Mouse (Mus musculus) liver, embryonic 12.5 days (tissue): ENCODE data around the gene Zfp119b. TPM values are rescaled to one million over a fixed set of nuclear protein-coding genes. Genes with fewer than 3 reads are reported as not detected.

ENCODE experiments used
- ATAC-seq: fragments of 200-750 bp; cut with Nextera tagmentation; 2 replicates; pipeline ENCODE4 v1.8.0; 2017; ENCODE audit warnings: moderate number of reproducible peaks, mild to moderate bottlenecking, moderate library complexity
- H3K27ac ChIP-seq: fragments of 300-500 bp; sonication (generic); 2 replicates; pipeline ENCODE4 v1.5.1; 2016; ENCODE audit warnings: mild to moderate bottlenecking
- H3K27me3 ChIP-seq: fragments of 300-500 bp; sonication (generic); replicated peaks from 2 replicates; pipeline ENCODE4 v1.6.1; 2016; ENCODE audit warnings: mild to moderate bottlenecking, moderate library complexity
- H3K36me3 ChIP-seq: fragments of 300-500 bp; sonication (generic); 2 replicates; pipeline ENCODE4 v1.6.1; 2016; ENCODE audit warnings: mild to moderate bottlenecking, moderate library complexity
- H3K4me1 ChIP-seq: fragments of 300-500 bp; sonication (generic); 2 replicates; pipeline ENCODE4 v1.6.1; 2016
- H3K4me2 ChIP-seq: fragments of 300-500 bp; sonication (generic); 2 replicates; pipeline ENCODE4 v1.6.1; 2016; ENCODE audit warnings: mild to moderate bottlenecking, moderate library complexity
- H3K4me3 ChIP-seq: fragments of 300-500 bp; sonication (generic); 2 replicates; pipeline ENCODE4 v1.5.1; 2016; ENCODE audit warnings: mild to moderate bottlenecking, moderate library complexity
- H3K9ac ChIP-seq: fragments of 300-500 bp; sonication (generic); 2 replicates; pipeline ENCODE4 v1.6.1; 2016; ENCODE audit warnings: mild to moderate bottlenecking, moderate library complexity
- H3K9me3 ChIP-seq: fragments of 300-500 bp; sonication (generic); replicated peaks from 2 replicates; pipeline ENCODE4 v1.6.1; 2016; ENCODE audit warnings: mild to moderate bottlenecking, moderate library complexity
- WGBS: fragments of 180-500 bp; shearing (Covaris S2); methylation state at CpG from one replicate; pipeline ENCODE4 v1.1.7; 2016; ENCODE audit not compliant: insufficient replicate concordance; 5-methylcytosine and 5-hydroxymethylcytosine counted together
- polyA plus RNA-seq: library from polyadenylated mRNA; unstranded; fragments of >200 nt; fragmentation: Nextera tagmentation; extraction: Ambion mirVana; gene quantifications from 2 replicates; pipeline ENCODE4 v1.2.1, GENCODE M21; 2016

Zfp119b gene
- polyA plus RNA-seq, 1 experiment from 2014 or later = 2.5 TPM

- H3K27me3 ChIP-seq = peaks cover 20% of the 10 kb centered on the region
- H3K4me3 ChIP-seq = no peak overlapping the region
- H3K27ac ChIP-seq = no peak overlapping the region
- H3K9me3 ChIP-seq = no peaks in the 10 kb centered on the region
- H3K4me2 ChIP-seq = no peak overlapping the region
- ATAC-seq = no peak
- no peak overlapping the region for H3K9ac ChIP-seq
- peaks cover 78% of the 10 kb centered on the region for H3K36me3 ChIP-seq
- WGBS = 78% methylated on average over 9 of the region's 9 CpGs
- peaks cover 16% of the 10 kb centered on the region for H3K4me1 ChIP-seq
Measured at GRCm38 (mm10) chr17:55964996-55965395, 15.7 kb upstream of the Zfp119b start.

- Histone ChIP-seq H3K4me3 (no peak overlapping the region), H3K4me2 (no peak overlapping the region), H3K27ac (no peak overlapping the region), H3K27me3 (peaks cover 14% of the 10 kb centered on the region), H3K4me1 (peaks cover 20% of the 10 kb centered on the region), H3K9me3 (no peaks in the 10 kb centered on the region), H3K36me3 (peaks cover 78% of the 10 kb centered on the region), H3K9ac (no peak overlapping the region)
- no peak for ATAC-seq
- WGBS = 83% methylated on average over 10 of the region's 10 CpGs
Measured at GRCm38 (mm10) chr17:55964496-55964895, 15.2 kb upstream of the Zfp119b start.

- H3K27ac ChIP-seq = no peak overlapping the region; the same call in 1 of the 2 replicates
- 0 out of 2 replicates have a peak, but pooled peaks cover 1% of the 10 kb centered on the region for H3K27me3 ChIP-seq
- no peak for ATAC-seq
- H3K4me1 ChIP-seq = peaks cover 26% of the 10 kb centered on the region
- H3K4me3 ChIP-seq = no peak overlapping the region
- H3K9me3 ChIP-seq = no peaks in the 10 kb centered on the region
- H3K36me3 ChIP-seq = peaks cover 75% of the 10 kb centered on the region
- 74% methylated on average over 14 of the region's 14 CpGs for WGBS
- no peak overlapping the region for H3K4me2 ChIP-seq
- H3K9ac ChIP-seq = no peak overlapping the region
Measured at GRCm38 (mm10) chr17:55963171-55963570, 13.9 kb upstream of the Zfp119b start.

GRCm38 (mm10) chr17:55961631-55962030, 12.3 kb upstream of the Zfp119b start:
- 81% methylated on average over 7 of the region's 7 CpGs for WGBS
- Histone ChIP-seq H3K4me2 (no peak overlapping the region), H3K9ac (no peak overlapping the region), H3K27ac (no peak overlapping the region), H3K9me3 (no peaks in the 10 kb centered on the region), H3K27me3 (no peaks in the 10 kb centered on the region), H3K36me3 (peaks cover 60% of the 10 kb centered on the region), H3K4me3 (no peak overlapping the region), H3K4me1 (peaks cover 41% of the 10 kb centered on the region)
- no peak for ATAC-seq

- H3K4me1 ChIP-seq = peaks cover 49% of the 10 kb centered on the region
- no peak overlapping the region for H3K9ac ChIP-seq
- no peaks in the 10 kb centered on the region for H3K9me3 ChIP-seq
- 0 out of 2 replicates have a peak, but pooled peaks cover 3% of the 10 kb centered on the region for H3K27me3 ChIP-seq
- peaks cover 51% of the 10 kb centered on the region for H3K36me3 ChIP-seq
- no peak for ATAC-seq
- no peak overlapping the region for H3K4me2 ChIP-seq
- H3K4me3 ChIP-seq = no peak overlapping the region
- H3K27ac ChIP-seq = no peak overlapping the region
Measured at GRCm38 (mm10) chr17:55960791-55961190, 11.5 kb upstream of the Zfp119b start.

GRCm38 (mm10) chr17:55959946-55960740, 10.8 kb upstream of the Zfp119b start:
- Histone ChIP-seq H3K27me3 (peaks cover 9% of the 10 kb centered on the region; the same call in 1 of the 2 replicates), H3K4me2 (peak overlapping the region; percentile 83), H3K4me3 (peak overlapping the region; percentile 67), H3K9ac (peak overlapping the region; percentile 58; the same call in 1 of the 2 replicates), H3K36me3 (peaks cover 46% of the 10 kb centered on the region), H3K4me1 (peaks cover 51% of the 10 kb centered on the region), H3K9me3 (no peaks in the 10 kb centered on the region), H3K27ac (peak overlapping the region; percentile 64)
- ATAC-seq = no peak
- 63% methylated on average over 10 of the region's 10 CpGs for WGBS

- Histone ChIP-seq H3K27ac (peak within 1 kb of the TSS; percentile 92), H3K4me2 (peak within 1 kb of the TSS; percentile 83), H3K9me3 (no peaks in the 10 kb centered on the region), H3K9ac (peak within 1 kb of the TSS; percentile 69), H3K4me3 (peak within 1 kb of the TSS; percentile 67), H3K4me1 (peaks cover 54% of the 10 kb centered on the region), H3K36me3 (peaks cover 36% of the 10 kb centered on the region), H3K27me3 (peaks cover 19% of the 10 kb centered on the region)
- under 1% methylated on average over 46 of the region's 46 CpGs for WGBS
- ATAC-seq = peak; percentile 88
Measured at GRCm38 (mm10) chr17:55958918-55959728, 9.8 kb upstream of the Zfp119b start, which contains the start of gene Yju2. Gene Yju2, plus strand, starts transcription at chr17:55959099.

GRCm38 (mm10) chr17:55958584-55958886, 9.2 kb upstream of the Zfp119b start:
- H3K36me3 ChIP-seq = peaks cover 30% of the 10 kb centered on the region
- peaks cover 55% of the 10 kb centered on the region for H3K4me1 ChIP-seq
- H3K27ac ChIP-seq = peak overlapping the region; percentile 92
- peak overlapping the region; percentile 83 for H3K4me2 ChIP-seq
- H3K27me3 ChIP-seq = peaks cover 25% of the 10 kb centered on the region
- WGBS = 34% methylated on average over 2 of the region's 2 CpGs
- ATAC-seq = no peak
- peak overlapping the region; percentile 69 for H3K9ac ChIP-seq
- no peaks in the 10 kb centered on the region for H3K9me3 ChIP-seq
- peak overlapping the region; percentile 67 for H3K4me3 ChIP-seq

- Histone ChIP-seq H3K27me3 (peaks cover 25% of the 10 kb centered on the region), H3K9ac (peak overlapping the region; percentile 69), H3K4me1 (peaks cover 51% of the 10 kb centered on the region), H3K4me2 (peak overlapping the region; percentile 83), H3K4me3 (peak overlapping the region; percentile 67), H3K36me3 (peaks cover 24% of the 10 kb centered on the region), H3K9me3 (no peaks in the 10 kb centered on the region), H3K27ac (peak overlapping the region; percentile 92)
- 69% methylated on average over 13 of the region's 13 CpGs for WGBS
- ATAC-seq = no peak
Measured at GRCm38 (mm10) chr17:55957726-55958583, 8.7 kb upstream of the Zfp119b start.

GRCm38 (mm10) chr17:55957168-55957567, 7.9 kb upstream of the Zfp119b start:
- Histone ChIP-seq H3K27me3 (peaks cover 25% of the 10 kb centered on the region), H3K27ac (no peak overlapping the region), H3K4me2 (no peak overlapping the region), H3K36me3 (peaks cover 18% of the 10 kb centered on the region), H3K9ac (no peak overlapping the region), H3K9me3 (no peaks in the 10 kb centered on the region), H3K4me1 (peaks cover 51% of the 10 kb centered on the region), H3K4me3 (no peak overlapping the region)
- 17% methylated on average over 9 of the region's 9 CpGs for WGBS
- ATAC-seq = no peak

- peaks cover 13% of the 10 kb centered on the region for H3K36me3 ChIP-seq
- ATAC-seq = no peak
- 38% methylated on average over 6 of the region's 6 CpGs for WGBS
- no peak overlapping the region for H3K27ac ChIP-seq
- H3K4me2 ChIP-seq = peak overlapping the region; percentile 82
- no peaks in the 10 kb centered on the region for H3K9me3 ChIP-seq
- peaks cover 25% of the 10 kb centered on the region for H3K27me3 ChIP-seq
- peaks cover 51% of the 10 kb centered on the region for H3K4me1 ChIP-seq
- peak overlapping the region; percentile 64 for H3K4me3 ChIP-seq
- H3K9ac ChIP-seq = peak overlapping the region; percentile 61; the same call in 1 of the 2 replicates
Measured at GRCm38 (mm10) chr17:55956591-55956990, 7.3 kb upstream of the Zfp119b start.
